Mouse (Mus musculus) heart, adult 2 months (tissue): ENCODE data around the gene Col15a1.
A peak's percentile ranks its signal among the peaks of the same experiment; 100 is the strongest.

ENCODE experiments used
- EP300 ChIP-seq: fragments of 200-500 bp; IDR thresholded peaks from 2 replicates; pipeline ENCODE4 v1.6.1; 2011; ENCODE audit warnings: low read depth, low read length, control low read depth; ENCODE audit not compliant: insufficient read depth
- POLR2A ChIP-seq: fragments of 200-500 bp; IDR thresholded peaks from 2 replicates; pipeline ENCODE4 v1.6.1; 2011; ENCODE audit warnings: mild to moderate bottlenecking, low read depth, low read length, control low read depth; ENCODE audit not compliant: insufficient read depth

DNA sequence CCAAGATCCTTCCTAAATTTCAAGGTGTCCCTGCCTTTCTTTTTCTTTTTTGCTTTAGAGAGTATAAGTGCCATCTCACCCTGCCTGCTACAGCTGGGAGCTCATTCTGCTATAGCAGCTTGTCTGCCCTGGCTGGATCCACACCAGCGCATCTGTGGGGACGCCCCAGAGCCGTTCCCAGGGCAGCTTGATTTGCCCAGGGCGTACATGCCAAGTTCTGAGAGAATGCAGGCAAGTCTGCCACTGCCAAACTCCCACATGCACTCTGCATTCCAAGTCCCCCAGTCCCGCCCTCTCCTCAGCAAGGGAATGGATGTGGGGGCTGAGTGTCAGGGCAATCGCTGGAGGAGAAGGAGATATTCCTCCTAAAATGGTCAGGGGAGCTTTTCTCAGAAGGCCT lies 19.8 kb downstream of the Col15a1 start:
- TF ChIP-seq EP300 (0 out of 2 replicates have a peak, but pooled peaks have one; percentile 8), POLR2A (no peak)
